Mouse (Mus musculus) neural tube, embryonic 13.5 days (tissue): Measurements from ENCODE around the gene Ccer1. TPM values are rescaled to one million over a fixed set of nuclear protein-coding genes. Genes with fewer than 3 reads are reported as not detected.
"Not testable (repeated sequence)": the region's sequence is repeated elsewhere in the genome, so short reads cannot be mapped to it uniquely, and the experiment has no call there.

ENCODE experiments used
- ATAC-seq: fragments of 200-750 bp; cut with Nextera tagmentation; 2 replicates; pipeline ENCODE4 v1.8.0; 2017; ENCODE audit warnings: low read depth, mild to moderate bottlenecking, moderate TSS enrichment, moderate library complexity
- H3K27ac ChIP-seq: fragments of 300-500 bp; sonication (generic); replicated peaks from 2 replicates; pipeline ENCODE4 v1.5.1; 2015; ENCODE audit warnings: moderate library complexity, mild to moderate bottlenecking, inconsistent platforms
- H3K27me3 ChIP-seq: fragments of 300-500 bp; sonication (generic); 2 replicates; pipeline ENCODE4 v1.6.1; 2015; ENCODE audit warnings: mild to moderate bottlenecking, inconsistent platforms
- H3K36me3 ChIP-seq: fragments of 300-500 bp; sonication (generic); 2 replicates; pipeline ENCODE4 v1.6.1; 2015; ENCODE audit warnings: mild to moderate bottlenecking, inconsistent platforms
- H3K4me1 ChIP-seq: fragments of 300-500 bp; sonication (generic); replicated peaks from 2 replicates; pipeline ENCODE4 v1.6.1; 2015; ENCODE audit warnings: inconsistent platforms
- H3K4me2 ChIP-seq: fragments of 300-500 bp; sonication (generic); 2 replicates; pipeline ENCODE4 v1.6.1; 2015; ENCODE audit warnings: inconsistent platforms, mild to moderate bottlenecking, moderate library complexity
- H3K4me3 ChIP-seq: fragments of 300-500 bp; sonication (generic); 2 replicates; pipeline ENCODE4 v1.5.1; 2015; ENCODE audit warnings: mild to moderate bottlenecking, inconsistent platforms
- H3K9ac ChIP-seq: fragments of 300-500 bp; sonication (generic); 2 replicates; pipeline ENCODE4 v1.6.1; 2015; ENCODE audit warnings: moderate library complexity, mild to moderate bottlenecking, inconsistent platforms
- H3K9me3 ChIP-seq: fragments of 300-500 bp; sonication (generic); 2 replicates; pipeline ENCODE4 v1.6.1; 2016; ENCODE audit warnings: inconsistent platforms
- WGBS: fragments of 180-500 bp; shearing (Covaris S2); methylation state at CpG from one replicate; pipeline ENCODE4 v1.1.7; 2015; 5-methylcytosine and 5-hydroxymethylcytosine counted together
- polyA plus RNA-seq: library from polyadenylated mRNA; unstranded; fragments of >200 nt; fragmentation: Nextera tagmentation; extraction: Ambion mirVana; gene quantifications from 2 replicates; pipeline ENCODE4 v1.2.1, GENCODE M21; 2015

The Ccer1 gene
- polyA plus RNA-seq, 1 experiment from 2014 or later, result not detected

- no peak overlapping the region for H3K9ac ChIP-seq
- no peak overlapping the region for H3K27ac ChIP-seq
- H3K36me3 ChIP-seq, result no peaks in the 10 kb centered on the region
- no peak for ATAC-seq
- H3K9me3 ChIP-seq, result no peaks in the 10 kb centered on the region
- no peaks in the 10 kb centered on the region for H3K4me1 ChIP-seq
- 2% methylated on average over 5 of the region's 5 CpGs for whole genome bisulfite sequencing
- no peak overlapping the region for H3K4me3 ChIP-seq
- H3K4me2 ChIP-seq, result no peak overlapping the region
- H3K27me3 ChIP-seq, result no peaks in the 10 kb centered on the region
Observed at GRCm38 (mm10) chr10:97712687-97713086, 19.8 kb downstream of the Ccer1 start.

GRCm38 (mm10) chr10:97714584-97714983, 21.7 kb downstream of the Ccer1 start:
- Histone ChIP-seq H3K4me1 (no peaks in the 10 kb centered on the region), H3K9ac (no peak overlapping the region), H3K27me3 (no peaks in the 10 kb centered on the region), H3K27ac (no peak overlapping the region), H3K9me3 (no peaks in the 10 kb centered on the region), H3K4me2 (no peak overlapping the region), H3K36me3 (no peaks in the 10 kb centered on the region), H3K4me3 (no peak overlapping the region)
- no peak for ATAC-seq
- 70% methylated on average over 4 of the region's 4 CpGs for WGBS

GRCm38 (mm10) chr10:97715289-97715906, 22.5 kb downstream of the Ccer1 start:
- WGBS, result 80% methylated on average over 3 of the region's 3 CpGs
- Histone ChIP-seq H3K9me3 (no peaks in the 10 kb centered on the region), H3K4me3 (no peak overlapping the region), H3K4me1 (no peaks in the 10 kb centered on the region), H3K9ac (no peak overlapping the region), H3K27ac (no peak overlapping the region), H3K27me3 (no peaks in the 10 kb centered on the region), H3K36me3 (no peaks in the 10 kb centered on the region), H3K4me2 (no peak overlapping the region)
- no peak for ATAC-seq

- Histone ChIP-seq H3K4me3 (no peak overlapping the region), H3K4me2 (no peak overlapping the region), H3K36me3 (no peaks in the 10 kb centered on the region), H3K27me3 (no peaks in the 10 kb centered on the region), H3K27ac (no peak overlapping the region), H3K9me3 (no peaks in the 10 kb centered on the region), H3K9ac (no peak overlapping the region), H3K4me1 (no peaks in the 10 kb centered on the region)
- no peak for ATAC-seq
- 64% methylated on average over 1 of the region's 1 CpGs for WGBS
Observed at GRCm38 (mm10) chr10:97717233-97717632, 24.4 kb downstream of the Ccer1 start.

- no peaks in the 10 kb centered on the region for H3K27me3 ChIP-seq
- ATAC-seq, result no peak
- H3K9me3 ChIP-seq, result no peaks in the 10 kb centered on the region
- no peak overlapping the region for H3K9ac ChIP-seq
- H3K4me3 ChIP-seq, result no peak overlapping the region
- 78% methylated on average over 2 of the region's 2 CpGs for WGBS
- H3K4me1 ChIP-seq, result no peaks in the 10 kb centered on the region
- no peaks in the 10 kb centered on the region for H3K36me3 ChIP-seq
- H3K27ac ChIP-seq, result no peak overlapping the region
- no peak overlapping the region for H3K4me2 ChIP-seq
Observed at GRCm38 (mm10) chr10:97718021-97718420, 25.2 kb downstream of the Ccer1 start.

- ATAC-seq, result no peak
- H3K9ac ChIP-seq, result no peak overlapping the region
- no peak overlapping the region for H3K27ac ChIP-seq
- no peaks in the 10 kb centered on the region for H3K9me3 ChIP-seq
- no peaks in the 10 kb centered on the region for H3K27me3 ChIP-seq
- H3K36me3 ChIP-seq, result no peaks in the 10 kb centered on the region
- no peak overlapping the region for H3K4me3 ChIP-seq
- H3K4me2 ChIP-seq, result no peak overlapping the region
- H3K4me1 ChIP-seq, result no peaks in the 10 kb centered on the region
- whole genome bisulfite sequencing, result 84% methylated on average over 1 of the region's 1 CpGs
Observed at GRCm38 (mm10) chr10:97720625-97721024, 27.8 kb downstream of the Ccer1 start.

- H3K4me2 ChIP-seq, result no peak overlapping the region
- no peak overlapping the region for H3K9ac ChIP-seq
- H3K27me3 ChIP-seq, result no peaks in the 10 kb centered on the region
- no peak overlapping the region for H3K27ac ChIP-seq
- 90% methylated on average over 9 of the region's 9 CpGs for WGBS
- no peak for ATAC-seq
- no peak overlapping the region for H3K4me3 ChIP-seq
- H3K36me3 ChIP-seq, result no peaks in the 10 kb centered on the region
- no peaks in the 10 kb centered on the region for H3K4me1 ChIP-seq
- H3K9me3 ChIP-seq, result no peaks in the 10 kb centered on the region
Observed at GRCm38 (mm10) chr10:97722709-97723108, 29.9 kb downstream of the Ccer1 start.

- no peaks in the 10 kb centered on the region for H3K9me3 ChIP-seq
- H3K9ac ChIP-seq, result no peak overlapping the region
- H3K27ac ChIP-seq, result no peak overlapping the region
- no peak for ATAC-seq
- no peak overlapping the region for H3K4me2 ChIP-seq
- no peaks in the 10 kb centered on the region for H3K4me1 ChIP-seq
- WGBS, result 58% methylated on average over 1 of the region's 1 CpGs
- H3K36me3 ChIP-seq, result no peaks in the 10 kb centered on the region
- no peak overlapping the region for H3K4me3 ChIP-seq
- H3K27me3 ChIP-seq, result no peaks in the 10 kb centered on the region
Observed at GRCm38 (mm10) chr10:97725929-97726328, 33.1 kb downstream of the Ccer1 start.

- not testable (repeated sequence) for ATAC-seq
Observed at GRCm38 (mm10) chr10:97726655-97727054, 33.8 kb downstream of the Ccer1 start, which contains the start of gene C030005K15Rik. Gene C030005K15Rik, minus strand, starts transcription at chr10:97726755.

More at GRCm38 (mm10) chr10:97726655-97727054, 33.8 kb downstream of the Ccer1 start, which contains the start of gene C030005K15Rik:
- H3K9ac ChIP-seq, H3K27me3 ChIP-seq, H3K9me3 ChIP-seq, H3K4me3 ChIP-seq, H3K4me2 ChIP-seq, H3K27ac ChIP-seq, H3K36me3 ChIP-seq, H3K4me1 ChIP-seq: not testable (repeated sequence)

Other genes starting within 250 kb of the Ccer1 start
- gene Dcn, start 213.4 kb upstream of the Ccer1 start, polyA plus RNA-seq, result 142 and 150 TPM in 2 replicates
- 53.2 and 57.4 TPM in 2 replicates for gene Lum, start 127.9 kb upstream of the Ccer1 start, polyA plus RNA-seq
- 0.08 TPM in 1 of 2 replicates, not detected in the other for gene Kera, start 86.2 kb upstream of the Ccer1 start, polyA plus RNA-seq
- 2.2 and 3.1 TPM in 2 replicates for gene Epyc, start 49.0 kb upstream of the Ccer1 start, polyA plus RNA-seq
- gene C030005K15Rik, start 33.7 kb downstream of the Ccer1 start, polyA plus RNA-seq, result not detected in 2 replicates